Comparison of ENCODE assay signal across 8 mouse cellular contexts in genomic region chr2:32164503-32164902, GRCm38 (mm10). TPM values are rescaled to one million over a fixed set of nuclear protein-coding genes. Genes with fewer than 3 reads are reported as not detected.
DNase-seq lines count a peak whose midpoint lies in the region; ATAC-seq and TF ChIP-seq lines count a peak whose summit lies in the region.

No protein-coding gene starts in this region.

- ATAC-seq in embryonic facial prominence, embryonic 12.5 days (ENCODE audit: insufficient number of reproducible peaks, insufficient read depth, low FRiP score, low TSS enrichment) = no peak
- ATAC-seq in midbrain, embryonic 13.5 days = no peak
- no peak for ATAC-seq in midbrain, embryonic 11.5 days (ENCODE audit: low FRiP score)
- ATAC-seq in intestine, postnatal 0 days = peak; percentile 66
- no peak for ATAC-seq in neural tube, embryonic 15.5 days (ENCODE audit: low FRiP score)
- ATAC-seq in kidney, embryonic 14.5 days (ENCODE audit: low FRiP score, low TSS enrichment) = no peak

- H3K4me2 ChIP-seq in embryonic facial prominence, embryonic 12.5 days (replicated peaks) = no peak overlapping the region
- H3K4me2 ChIP-seq in midbrain, embryonic 13.5 days (replicated peaks) = no peak overlapping the region
- no peak overlapping the region for H3K4me2 ChIP-seq in midbrain, embryonic 11.5 days
- peak overlapping the region; percentile 40 for H3K4me2 ChIP-seq in intestine, postnatal 0 days (replicated peaks; ENCODE audit: low read depth)
- H3K4me2 ChIP-seq in neural tube, embryonic 15.5 days = no peak overlapping the region
- no peak overlapping the region for H3K4me2 ChIP-seq in kidney, embryonic 14.5 days (replicated peaks; ENCODE audit: low read depth, low read length)

- no peak for TF ChIP-seq CTCF in intestine, postnatal 0 days (IDR thresholded peaks at IDR 0.05; ENCODE audit: low read depth)

- H3K36me3 ChIP-seq in embryonic facial prominence, embryonic 12.5 days = peaks cover 6% of the 10 kb centered on the region
- H3K36me3 ChIP-seq in embryonic facial prominence, embryonic 10.5 days (replicated peaks) = peaks cover 51% of the 10 kb centered on the region
- H3K36me3 ChIP-seq in midbrain, embryonic 13.5 days = peaks cover 8% of the 10 kb centered on the region; the same call in 1 of the 2 replicates
- peaks cover 2% of the 10 kb centered on the region; the same call in 1 of the 2 replicates for H3K36me3 ChIP-seq in midbrain, embryonic 11.5 days (ENCODE audit: control insufficient read depth, insufficient read depth, low read length)
- no peaks in the 10 kb centered on the region; the same call in 1 of the 2 replicates for H3K36me3 ChIP-seq in intestine, postnatal 0 days (ENCODE audit: control insufficient read depth, insufficient read depth)
- H3K36me3 ChIP-seq in neural tube, embryonic 15.5 days = no peaks in the 10 kb centered on the region
- 0 out of 2 replicates have a peak, but pooled peaks cover 3% of the 10 kb centered on the region for H3K36me3 ChIP-seq in kidney, embryonic 14.5 days (ENCODE audit: control insufficient read depth, insufficient read depth, low read length)

- no peak for DNase-seq in embryonic facial prominence, embryonic 10.5 days (ENCODE audit: low spot score)
- no peak for DNase-seq in midbrain, embryonic 11.5 days (ENCODE audit: low spot score, missing footprints)
- DNase-seq in thymus, postnatal 25 days = no peak

- WGBS in embryonic facial prominence, embryonic 12.5 days = 79% methylated on average over 12 of the region's 12 CpGs
- WGBS in embryonic facial prominence, embryonic 10.5 days = 82% methylated on average over 12 of the region's 12 CpGs
- 74% methylated on average over 12 of the region's 12 CpGs for WGBS in midbrain, embryonic 13.5 days
- WGBS in midbrain, embryonic 11.5 days = 76% methylated on average over 12 of the region's 12 CpGs
- 34% methylated on average over 12 of the region's 12 CpGs for WGBS in intestine, postnatal 0 days
- 58% methylated on average over 12 of the region's 12 CpGs for WGBS in neural tube, embryonic 15.5 days
- 79% methylated on average over 12 of the region's 12 CpGs for WGBS in kidney, embryonic 14.5 days

- H3K4me1 ChIP-seq in embryonic facial prominence, embryonic 12.5 days = peaks cover 46% of the 10 kb centered on the region
- peaks cover 64% of the 10 kb centered on the region for H3K4me1 ChIP-seq in embryonic facial prominence, embryonic 10.5 days
- H3K4me1 ChIP-seq in midbrain, embryonic 13.5 days (replicated peaks) = peaks cover 81% of the 10 kb centered on the region
- H3K4me1 ChIP-seq in midbrain, embryonic 11.5 days (ENCODE audit: control insufficient read depth, insufficient read depth, low read length) = peaks cover 32% of the 10 kb centered on the region
- peaks cover 17% of the 10 kb centered on the region for H3K4me1 ChIP-seq in intestine, postnatal 0 days (replicated peaks; ENCODE audit: control insufficient read depth, insufficient read depth, low read length)
- H3K4me1 ChIP-seq in neural tube, embryonic 15.5 days = peaks cover 72% of the 10 kb centered on the region
- H3K4me1 ChIP-seq in kidney, embryonic 14.5 days (ENCODE audit: control insufficient read depth, insufficient read depth, low read length) = peaks cover 20% of the 10 kb centered on the region

- H3K4me3 ChIP-seq in embryonic facial prominence, embryonic 12.5 days = no peak overlapping the region
- H3K4me3 ChIP-seq in embryonic facial prominence, embryonic 10.5 days = no peak overlapping the region
- no peak overlapping the region for H3K4me3 ChIP-seq in midbrain, embryonic 13.5 days (replicated peaks)
- no peak overlapping the region for H3K4me3 ChIP-seq in midbrain, embryonic 11.5 days (ENCODE audit: low read depth, low read length)
- H3K4me3 ChIP-seq in intestine, postnatal 0 days (ENCODE audit: low read depth, low read length) = no peak overlapping the region
- H3K4me3 ChIP-seq in neural tube, embryonic 15.5 days (replicated peaks) = no peak overlapping the region
- H3K4me3 ChIP-seq in kidney, embryonic 14.5 days (ENCODE audit: low read length) = no peak overlapping the region

- H3K9ac ChIP-seq in embryonic facial prominence, embryonic 12.5 days = no peak overlapping the region
- H3K9ac ChIP-seq in midbrain, embryonic 13.5 days (replicated peaks) = no peak overlapping the region
- H3K9ac ChIP-seq in midbrain, embryonic 11.5 days (ENCODE audit: low read length) = no peak overlapping the region
- H3K9ac ChIP-seq in intestine, postnatal 0 days (ENCODE audit: low read depth, low read length) = no peak overlapping the region
- H3K9ac ChIP-seq in neural tube, embryonic 15.5 days (replicated peaks) = no peak overlapping the region
- no peak overlapping the region for H3K9ac ChIP-seq in kidney, embryonic 14.5 days (ENCODE audit: low read depth, low read length)

- no peaks in the 10 kb centered on the region for H3K9me3 ChIP-seq in embryonic facial prominence, embryonic 12.5 days
- peaks cover 2% of the 10 kb centered on the region; the same call in 1 of the 2 replicates for H3K9me3 ChIP-seq in embryonic facial prominence, embryonic 10.5 days
- H3K9me3 ChIP-seq in midbrain, embryonic 13.5 days = no peaks in the 10 kb centered on the region
- H3K9me3 ChIP-seq in midbrain, embryonic 11.5 days (ENCODE audit: control insufficient read depth, low read length) = no peaks in the 10 kb centered on the region
- H3K9me3 ChIP-seq in intestine, postnatal 0 days (ENCODE audit: control insufficient read depth) = no peaks in the 10 kb centered on the region
- no peaks in the 10 kb centered on the region for H3K9me3 ChIP-seq in neural tube, embryonic 15.5 days (replicated peaks)
- H3K9me3 ChIP-seq in kidney, embryonic 14.5 days (ENCODE audit: control insufficient read depth, low read length) = no peaks in the 10 kb centered on the region; the same call in 1 of the 2 replicates

- H3K27ac ChIP-seq in embryonic facial prominence, embryonic 12.5 days = peak overlapping the region; percentile 30; the same call in 1 of the 2 replicates
- no peak overlapping the region for H3K27ac ChIP-seq in embryonic facial prominence, embryonic 10.5 days (replicated peaks)
- peak overlapping the region; percentile 35; the same call in 1 of the 2 replicates for H3K27ac ChIP-seq in midbrain, embryonic 13.5 days
- H3K27ac ChIP-seq in midbrain, embryonic 11.5 days (ENCODE audit: low read depth, low read length) = no peak overlapping the region
- peak overlapping the region; percentile 71 for H3K27ac ChIP-seq in intestine, postnatal 0 days (ENCODE audit: low read depth, low read length)
- H3K27ac ChIP-seq in neural tube, embryonic 15.5 days (replicated peaks) = peak overlapping the region; percentile 33; the same call in 1 of the 2 replicates
- no peak overlapping the region for H3K27ac ChIP-seq in kidney, embryonic 14.5 days (ENCODE audit: low read depth, low read length)

- no peaks in the 10 kb centered on the region for H3K27me3 ChIP-seq in embryonic facial prominence, embryonic 12.5 days
- H3K27me3 ChIP-seq in embryonic facial prominence, embryonic 10.5 days (replicated peaks; ENCODE audit: low read depth, poor library complexity, severe bottlenecking) = no peaks in the 10 kb centered on the region
- no peaks in the 10 kb centered on the region for H3K27me3 ChIP-seq in midbrain, embryonic 13.5 days
- H3K27me3 ChIP-seq in midbrain, embryonic 11.5 days (ENCODE audit: control insufficient read depth, insufficient read depth, low read length) = no peaks in the 10 kb centered on the region
- no peaks in the 10 kb centered on the region for H3K27me3 ChIP-seq in intestine, postnatal 0 days (replicated peaks; ENCODE audit: control insufficient read depth, insufficient read depth, low read length)
- no peaks in the 10 kb centered on the region for H3K27me3 ChIP-seq in neural tube, embryonic 15.5 days (replicated peaks)
- H3K27me3 ChIP-seq in kidney, embryonic 14.5 days (ENCODE audit: control insufficient read depth, insufficient read depth, low read length) = no peaks in the 10 kb centered on the region

RNA-seq across cellular contexts. Expression of gene Prrc2b, which starts 13.6 kb away (rescaled TPM):
- 81.8 and 83.2 TPM in 2 replicates for polyA plus RNA-seq in embryonic facial prominence, embryonic 12.5 days (2016; fragmentation: Nextera tagmentation; extraction: Ambion mirVana)
- polyA plus RNA-seq in embryonic facial prominence, embryonic 10.5 days (2016; fragmentation: Nextera tagmentation; extraction: Ambion mirVana) = 60.0 and 69.9 TPM in 2 replicates
- 68.4 and 77.5 TPM in 2 replicates for polyA plus RNA-seq in midbrain, embryonic 13.5 days (2015; fragmentation: Nextera tagmentation; extraction: Ambion mirVana)
- 52.6 and 64.1 TPM in 2 replicates for polyA plus RNA-seq in midbrain, embryonic 11.5 days (2014; fragmentation: Nextera tagmentation; extraction: Ambion mirVana)
- 17.7 and 18.9 TPM in 2 replicates for polyA plus RNA-seq in intestine, postnatal 0 days (2015; fragmentation: Nextera tagmentation; extraction: Ambion mirVana)
- polyA plus RNA-seq in neural tube, embryonic 15.5 days (2015; fragmentation: Nextera tagmentation; extraction: Ambion mirVana) = 56.6 and 59.9 TPM in 2 replicates
- polyA plus RNA-seq in kidney, embryonic 14.5 days (2014; fragmentation: Nextera tagmentation; extraction: Ambion mirVana) = 65.8 and 73.1 TPM in 2 replicates

Comparison
In these comparisons a context has a peak if more than half of its experiments do, and no peak if none do; other contexts are left out.
1. H3K27ac ChIP-seq: peak in embryonic facial prominence, embryonic 12.5 days (single experiment), midbrain, embryonic 13.5 days (single experiment), intestine, postnatal 0 days (single experiment) and neural tube, embryonic 15.5 days (single experiment); none in embryonic facial prominence, embryonic 10.5 days (single experiment), midbrain, embryonic 11.5 days (single experiment) and kidney, embryonic 14.5 days (single experiment).